Mouse (Mus musculus) kidney, postnatal 36 days (tissue): Measurements from ENCODE around the gene Zfp473.
"Not testable (repeated sequence)": the region's sequence is repeated elsewhere in the genome, so short reads cannot be mapped to it uniquely, and the experiment has no call there.

Experiments used
- DNase-seq, 2 experiments: peaks; one replicate each; pipeline ENCODE4 v3.0.0; 2021 to 2022; ENCODE audit warnings: mixed read lengths in 2 of 2

Zfp473 gene

GRCm38 (mm10) chr7:44750950-44751349, at the start of gene Zfp473:
Zfp473 (minus strand) TSS chr7:44751050.
- not testable (repeated sequence) for DNase-seq

- no peak for DNase-seq
Observed at GRCm38 (mm10) chr7:44792781-44793180, 41.9 kb upstream of the Zfp473 start.

DNA sequence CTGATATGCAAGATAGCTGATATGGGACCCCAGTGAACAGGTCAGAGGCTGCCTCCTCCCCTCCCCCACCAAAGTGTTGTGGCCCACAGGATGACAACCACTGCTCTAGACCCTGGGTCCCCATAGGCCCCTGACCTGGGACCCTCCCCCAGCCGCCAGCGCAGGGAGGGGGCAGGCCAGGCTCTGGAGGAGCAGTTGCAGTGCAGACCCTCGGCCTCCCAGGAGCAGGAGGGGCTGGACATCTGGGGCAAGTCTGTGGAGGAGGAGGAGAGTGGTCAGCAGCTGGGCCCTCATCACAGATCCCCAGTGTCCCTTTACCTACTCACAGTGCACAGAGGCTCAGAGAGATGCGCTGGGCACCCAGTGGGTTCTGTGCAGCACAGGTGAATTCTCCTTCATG, 39.2 kb upstream of the Zfp473 start:
- no peak for DNase-seq

- DNase-seq = no peak
Observed at GRCm38 (mm10) chr7:44789531-44789930, 38.7 kb upstream of the Zfp473 start.

DNA sequence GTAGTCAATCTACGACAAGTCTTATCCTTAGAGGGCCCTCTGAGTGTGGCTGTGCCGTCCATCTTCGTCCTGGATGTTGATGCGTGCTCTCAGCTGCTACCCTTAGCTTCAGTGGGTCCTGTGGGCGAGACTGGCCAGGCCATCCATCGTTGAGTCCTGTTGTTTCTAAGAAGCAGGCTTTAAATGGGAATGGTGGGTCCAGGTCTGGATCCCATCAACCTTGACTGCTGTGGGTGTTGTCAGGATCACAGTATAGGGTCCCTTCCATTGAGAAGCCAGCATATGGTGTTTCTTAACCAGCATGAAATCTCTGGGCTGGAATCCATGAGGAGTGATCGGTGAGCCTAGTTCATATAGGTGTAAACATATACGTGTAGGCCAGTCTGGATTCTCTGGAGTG, 29.3 kb upstream of the Zfp473 start:
- DNase-seq = no peak

DNA sequence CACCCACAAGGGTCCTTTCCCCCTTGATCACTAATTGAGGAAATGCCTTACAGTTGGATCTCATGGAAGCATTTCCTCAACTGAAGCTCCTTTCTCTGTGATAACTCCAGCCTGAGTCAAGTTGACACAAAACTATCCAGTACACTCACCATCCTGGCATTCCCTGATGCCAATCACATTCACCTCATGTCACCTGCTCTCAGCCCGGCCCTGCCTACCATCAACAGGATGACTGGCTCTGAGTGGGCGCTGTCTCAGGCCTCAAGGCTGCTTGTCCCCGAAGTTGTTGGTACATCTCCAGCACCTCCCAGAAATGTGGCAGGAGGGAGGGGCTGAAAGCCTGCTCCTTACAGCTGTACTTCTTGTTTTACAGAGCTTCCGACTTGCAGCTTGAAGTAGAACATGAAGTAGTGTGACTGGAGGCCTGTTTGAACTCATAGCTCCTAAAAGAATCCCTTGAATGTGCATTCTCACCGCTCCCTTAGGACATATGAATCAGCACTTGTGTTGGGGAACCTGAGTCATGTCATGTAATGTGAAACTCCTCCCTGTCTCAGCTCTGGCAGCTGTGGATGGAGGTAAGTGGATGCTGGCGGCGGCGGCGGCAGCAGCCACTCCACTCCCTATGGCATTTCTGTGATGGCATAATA, 26.1 kb upstream of the Zfp473 start:
- no peak for DNase-seq

DNA sequence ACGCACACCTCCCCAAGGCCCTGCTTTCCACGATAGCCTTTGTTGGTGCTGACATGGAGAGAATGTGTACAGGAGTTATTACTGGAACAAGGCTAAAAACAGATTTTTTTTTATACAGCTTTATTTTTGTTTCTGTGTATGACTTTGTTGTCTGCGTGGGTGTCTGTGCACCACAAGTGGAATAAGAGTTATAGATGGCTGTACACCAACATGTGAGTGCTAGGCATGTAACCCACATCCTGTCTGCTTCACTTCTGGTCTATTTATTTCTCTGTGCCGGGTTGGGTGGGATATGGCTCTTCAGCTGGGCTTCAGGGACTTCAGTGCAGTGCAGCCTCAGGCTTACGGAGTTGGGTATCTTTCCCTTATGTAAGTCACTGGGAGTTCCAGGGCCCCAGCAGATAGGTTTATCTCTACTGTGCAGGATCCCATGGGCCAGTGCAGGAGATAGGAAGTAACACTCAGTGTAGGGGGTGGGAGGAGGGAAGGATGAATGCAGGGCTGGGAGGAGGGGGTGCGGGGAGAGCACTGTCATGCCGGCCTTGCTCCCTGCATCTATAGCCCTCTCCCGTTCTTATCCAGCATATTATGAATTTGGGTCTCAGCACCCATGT, 21.8 kb upstream of the Zfp473 start:
- no peak for DNase-seq

DNA sequence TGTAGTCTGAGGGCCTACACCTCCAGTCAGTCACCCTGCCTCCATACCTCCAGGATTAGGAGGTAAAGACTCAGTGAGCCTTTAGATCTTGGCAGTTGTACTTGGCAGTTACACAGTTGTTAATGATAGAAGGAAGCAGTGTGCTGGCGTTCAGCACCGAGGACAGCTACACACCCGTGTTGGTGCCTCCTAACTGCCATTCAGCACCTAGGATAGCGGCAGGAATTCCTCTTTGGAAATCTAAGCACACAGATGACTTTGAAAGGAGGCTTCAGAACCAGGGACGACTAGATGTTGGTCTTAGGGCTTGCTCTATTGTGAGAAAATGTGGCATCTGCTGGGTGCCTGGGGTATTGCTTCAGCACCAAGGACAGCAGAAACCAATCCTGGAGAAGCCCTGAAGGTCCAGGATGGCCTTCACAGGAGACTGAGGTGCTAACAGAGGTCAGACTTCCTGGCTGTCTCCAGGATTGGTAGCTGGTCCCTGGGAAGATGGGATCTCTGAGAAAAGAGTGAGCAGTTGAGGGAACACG, 19.3 kb upstream of the Zfp473 start:
- DNase-seq = peak; percentile 66 to 90

GRCm38 (mm10) chr7:44768129-44768528, 17.3 kb upstream of the Zfp473 start:
- no peak for DNase-seq

- DNase-seq = no peak
Observed at GRCm38 (mm10) chr7:44760366-44760765, 9.5 kb upstream of the Zfp473 start.

DNA sequence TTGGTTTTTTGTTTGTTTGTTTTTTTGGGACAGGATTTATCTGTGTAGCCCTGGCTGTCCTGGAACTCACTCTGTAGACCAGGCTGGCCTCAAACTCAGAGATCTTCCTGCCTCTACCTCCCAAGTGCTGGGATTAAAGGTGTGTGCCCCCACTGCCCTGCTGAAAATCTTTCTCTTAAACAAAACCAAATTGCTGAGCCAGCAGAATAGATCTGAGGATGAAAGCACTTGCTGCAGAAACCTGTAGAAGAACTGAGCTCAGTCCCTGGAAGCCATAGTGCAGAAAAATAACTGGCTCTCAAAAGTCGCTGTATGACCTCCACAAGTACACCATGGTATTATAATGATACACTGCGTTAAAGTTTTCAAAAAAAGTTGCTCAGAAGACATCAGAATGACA, 6.3 kb upstream of the Zfp473 start:
- no peak for DNase-seq

DNA sequence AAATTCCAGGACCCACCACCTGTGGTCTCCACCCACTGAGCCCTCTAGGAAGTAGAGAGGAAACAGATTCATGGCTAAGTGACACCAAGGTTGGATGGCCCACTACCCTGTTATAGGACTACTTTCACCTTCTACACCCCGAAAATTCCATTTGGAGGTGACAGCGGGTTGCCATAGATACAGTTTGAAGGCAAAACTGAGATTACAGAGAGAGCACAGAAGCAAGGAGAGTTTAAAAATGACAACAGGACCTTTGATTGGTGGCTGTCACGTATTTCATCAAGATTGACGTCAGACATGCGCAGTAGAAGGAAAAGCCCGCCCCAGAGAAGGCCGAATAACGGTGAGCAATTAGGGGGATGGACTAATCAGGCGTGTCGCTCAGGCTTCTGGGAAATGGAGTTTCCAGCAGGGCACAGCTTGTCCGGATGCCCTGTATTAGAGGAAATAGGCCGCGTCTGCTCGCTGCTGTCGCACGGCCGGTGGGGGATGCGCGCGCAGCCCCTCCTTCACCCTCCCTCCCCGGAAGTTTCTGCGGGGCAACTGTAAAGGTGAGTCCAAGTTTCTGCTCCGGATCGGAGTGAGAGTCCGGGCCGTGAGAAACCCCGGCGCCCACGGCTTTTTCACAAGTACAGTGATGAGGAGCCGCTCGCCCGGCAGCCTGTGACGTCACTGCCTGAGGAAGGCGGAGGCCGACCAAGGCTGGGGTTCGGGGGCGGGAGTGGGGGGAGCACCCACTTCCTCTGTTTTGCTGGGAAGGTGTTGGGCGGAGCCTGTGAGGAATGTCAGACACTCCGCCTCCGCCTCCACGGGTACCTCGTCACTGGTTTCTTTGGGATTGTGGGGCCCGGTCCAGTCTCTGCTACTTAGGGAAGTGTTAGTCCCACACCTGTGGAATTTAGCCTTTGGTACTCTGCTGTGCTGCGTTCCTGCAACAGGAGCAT, 2.5 kb downstream of the Zfp473 start, which contains the start of gene Vrk3:
TSS of gene Vrk3 (plus strand) at position 313 of the 944 bp plus-strand sequence.
- DNase-seq = peak; percentile 95 to 99

DNA sequence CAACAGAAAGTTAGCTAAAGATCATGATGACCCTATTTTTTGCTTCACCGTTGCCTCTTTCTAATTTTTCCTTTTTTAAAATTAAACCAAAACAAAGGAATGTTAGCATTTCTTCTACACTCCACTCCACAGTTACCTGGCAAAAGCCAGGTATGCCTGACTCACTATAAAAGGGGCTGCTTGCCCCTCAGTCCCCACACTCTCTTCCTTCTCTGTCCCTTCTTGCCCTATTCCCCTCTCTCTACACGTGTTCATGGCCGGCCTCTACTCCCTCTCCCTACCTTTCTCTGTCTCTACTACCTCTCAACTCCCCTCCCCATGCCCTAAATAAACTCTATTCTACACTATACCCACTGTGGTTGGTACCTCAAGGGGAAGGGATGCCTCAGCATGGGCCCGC, 3.7 kb downstream of the Zfp473 start:
- DNase-seq = no peak

- DNase-seq = peak; percentile 87 to 90
Observed at GRCm38 (mm10) chr7:44745076-44745475, 5.8 kb downstream of the Zfp473 start.

GRCm38 (mm10) chr7:44744270-44744669, 6.6 kb downstream of the Zfp473 start:
- no peak for DNase-seq

DNA sequence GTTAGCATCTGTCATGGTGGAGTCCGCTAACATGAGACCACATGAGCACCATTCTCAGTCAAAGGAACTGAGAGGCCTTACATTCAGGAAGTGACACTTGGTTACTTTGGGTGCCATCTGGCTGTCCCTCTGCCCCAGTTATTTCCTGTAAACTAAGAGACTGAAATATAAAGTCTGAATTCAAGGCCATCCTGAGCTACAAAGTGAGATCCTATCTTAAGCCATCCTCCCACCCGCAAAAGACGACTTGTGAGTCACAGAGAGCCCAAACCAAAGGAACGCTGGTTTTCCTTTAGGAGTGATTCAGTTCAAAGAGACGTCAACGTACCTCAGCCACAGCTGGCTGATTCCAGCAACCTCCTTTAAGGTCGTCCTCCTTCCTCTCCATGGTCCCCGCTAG, 9.5 kb downstream of the Zfp473 start:
- no peak for DNase-seq

DNA sequence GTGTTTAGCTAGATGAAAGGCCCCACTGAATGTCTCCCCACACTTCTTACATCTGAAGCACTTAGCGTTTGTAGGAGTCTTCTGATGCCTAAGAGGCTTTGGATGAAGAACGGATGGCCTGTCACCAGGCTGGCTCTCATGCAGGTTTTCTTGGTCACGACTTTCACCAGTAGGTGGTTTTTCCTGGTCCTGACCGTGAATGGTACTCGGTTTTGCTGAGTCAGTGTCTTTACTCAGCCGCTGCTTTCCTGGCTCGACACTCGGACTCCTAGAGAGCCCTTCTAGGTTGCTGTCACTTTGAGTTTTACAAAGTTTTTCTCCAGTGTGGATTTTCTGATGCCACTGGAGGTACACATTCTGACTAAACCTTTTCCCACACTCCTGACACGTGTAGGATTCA, 17.1 kb downstream of the Zfp473 start:
- no peak for DNase-seq

GRCm38 (mm10) chr7:44728082-44728975, 22.5 kb downstream of the Zfp473 start:
- DNase-seq = no peak

GRCm38 (mm10) chr7:44727151-44727550, 23.7 kb downstream of the Zfp473 start:
- no peak for DNase-seq

DNA sequence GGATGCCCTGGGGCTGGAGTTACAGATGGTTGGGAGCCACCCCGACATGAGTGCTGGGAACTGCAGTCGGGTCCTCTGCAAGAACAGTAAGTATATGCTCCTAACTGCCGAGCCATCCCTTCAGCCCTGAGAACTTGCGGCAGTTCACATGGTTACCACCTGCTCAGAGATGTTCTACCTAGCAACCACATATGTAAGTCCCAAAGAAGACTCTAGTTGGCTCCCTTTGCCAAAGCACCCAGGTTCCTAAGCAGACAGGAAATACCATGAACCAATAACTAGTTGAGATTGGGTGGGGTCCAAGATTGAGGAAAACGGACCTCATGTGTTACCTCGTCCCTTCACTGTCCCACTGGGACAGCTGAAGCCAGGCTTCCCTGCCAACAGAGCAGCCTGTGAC, 24.5 kb downstream of the Zfp473 start:
- no peak for DNase-seq

DNA sequence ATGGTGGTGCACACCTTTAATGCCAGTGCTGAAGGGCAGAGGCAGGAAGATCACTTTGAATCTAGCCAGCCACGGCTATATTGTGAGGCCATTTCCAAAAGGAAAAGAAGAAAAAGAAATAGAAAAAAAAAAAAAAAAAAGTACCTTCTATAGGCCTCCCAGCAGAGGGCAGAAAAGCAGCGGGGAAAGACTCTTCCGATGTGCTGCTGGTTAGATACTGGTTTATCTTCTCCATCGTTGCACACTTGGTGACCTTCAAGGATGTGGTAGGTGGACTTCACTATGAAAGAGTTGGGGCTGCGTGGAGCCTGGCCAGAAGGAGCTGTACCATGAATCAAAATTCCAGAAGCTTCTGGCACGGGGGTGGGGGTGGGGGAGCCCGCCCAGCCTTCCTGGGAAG, 26.5 kb downstream of the Zfp473 start:
- DNase-seq = peak in 1 of 2 experiments; percentile 6

GRCm38 (mm10) chr7:44722058-44722457, 28.8 kb downstream of the Zfp473 start:
- no peak for DNase-seq
